Mouse (Mus musculus) stomach, postnatal 0 days (tissue): ENCODE results near the gene Slc25a18. TPM values are rescaled to one million over a fixed set of nuclear protein-coding genes. Genes with fewer than 3 reads are reported as not detected.

ENCODE experiments used
- ATAC-seq: fragments of 200-750 bp; cut with Nextera tagmentation; 2 replicates; pipeline ENCODE4 v1.8.0; 2017; ENCODE audit not compliant: low FRiP score, low TSS enrichment
- DNase-seq: peaks from one replicate; pipeline ENCODE4 v3.0.0-alpha.2; 2016; ENCODE audit warnings: low spot score
- H3K27ac ChIP-seq: fragments of 300-500 bp; sonication (generic); replicated peaks from 2 replicates; pipeline ENCODE4 v1.5.1; 2014; ENCODE audit warnings: mild to moderate bottlenecking, control low read depth
- H3K27me3 ChIP-seq: fragments of 300-500 bp; sonication (generic); 2 replicates; pipeline ENCODE4 v1.6.1; 2014; ENCODE audit warnings: low read length; ENCODE audit not compliant: control insufficient read depth, insufficient read depth
- H3K36me3 ChIP-seq: fragments of 300-500 bp; sonication (generic); 2 replicates; pipeline ENCODE4 v1.6.1; 2014; ENCODE audit warnings: low read length, mixed read lengths; ENCODE audit not compliant: control insufficient read depth, insufficient read depth
- H3K4me1 ChIP-seq: fragments of 300-500 bp; sonication (generic); replicated peaks from 2 replicates; pipeline ENCODE4 v1.6.1; 2014; ENCODE audit warnings: antibody characterized with exemption; ENCODE audit not compliant: control insufficient read depth, insufficient read depth
- H3K4me2 ChIP-seq: fragments of 300-500 bp; sonication (generic); replicated peaks from 2 replicates; pipeline ENCODE4 v1.6.1; 2014; ENCODE audit warnings: low read depth, mild to moderate bottlenecking, control low read depth, moderate library complexity
- H3K4me3 ChIP-seq: fragments of 300-500 bp; sonication (generic); 2 replicates; pipeline ENCODE4 v1.5.1; 2014; ENCODE audit warnings: low read depth, low read length, control low read depth
- H3K9ac ChIP-seq: fragments of 300-500 bp; sonication (generic); 2 replicates; pipeline ENCODE4 v1.6.1; 2014; ENCODE audit warnings: mild to moderate bottlenecking, low read length, control low read depth, mixed read lengths
- H3K9me3 ChIP-seq: fragments of 300-500 bp; sonication (generic); 2 replicates; pipeline ENCODE4 v1.6.1; 2016; ENCODE audit warnings: low read length; ENCODE audit not compliant: control insufficient read depth
- CTCF ChIP-seq: IDR thresholded peaks from 2 replicates; pipeline ENCODE4 v1.5.1; 2016; ENCODE audit warnings: antibody characterized with exemption, low read depth, mild to moderate bottlenecking, moderate library complexity
- EP300 ChIP-seq: optimal IDR thresholded peaks from 2 replicates; pipeline ENCODE3; 2016; ENCODE audit warnings: antibody characterized with exemption
- WGBS: fragments of 180-500 bp; shearing (Covaris S2); extraction: QIAGEN DNeasy Blood & Tissue Kit; methylation state at CpG from one replicate; pipeline ENCODE4 v1.1.7; 2014; 5-methylcytosine and 5-hydroxymethylcytosine counted together
- microRNA-seq: library from miRNA; unstranded; fragments of <30 nt; microRNA quantifications from one replicate; pipeline ENCODE4, GENCODE M21; 2016
- polyA plus RNA-seq: library from polyadenylated mRNA; unstranded; fragments of >200 nt; fragmentation: Nextera tagmentation; extraction: Ambion mirVana; gene quantifications from 2 replicates; pipeline ENCODE4 v1.2.1, GENCODE M21; 2015

Gene Slc25a18
- polyA plus RNA-seq, 1 experiment from 2014 or later = 0.10 TPM

- peak overlapping the region; percentile 99 for H3K9ac ChIP-seq
- no peaks in the 10 kb centered on the region for H3K27me3 ChIP-seq
- peak overlapping the region; percentile 69 for H3K4me2 ChIP-seq
- DNase-seq (no peak), ATAC-seq (peak; percentile 53)
- WGBS = 2% methylated on average over 36 of the region's 37 CpGs
- H3K4me1 ChIP-seq = no peaks in the 10 kb centered on the region
- H3K27ac ChIP-seq = peak overlapping the region; percentile 97
- peak overlapping the region; percentile 92 for H3K4me3 ChIP-seq
- H3K9me3 ChIP-seq = no peaks in the 10 kb centered on the region
- no peaks in the 10 kb centered on the region for H3K36me3 ChIP-seq
- TF ChIP-seq EP300 (no peak), CTCF (no peak)
Observed at GRCm38 (mm10) chr6:120836389-120837151, 63.2 kb downstream of the Slc25a18 start.

GRCm38 (mm10) chr6:120837152-120837530 lies 63.8 kb downstream of the Slc25a18 start:
- DNase-seq = no peak

DNA sequence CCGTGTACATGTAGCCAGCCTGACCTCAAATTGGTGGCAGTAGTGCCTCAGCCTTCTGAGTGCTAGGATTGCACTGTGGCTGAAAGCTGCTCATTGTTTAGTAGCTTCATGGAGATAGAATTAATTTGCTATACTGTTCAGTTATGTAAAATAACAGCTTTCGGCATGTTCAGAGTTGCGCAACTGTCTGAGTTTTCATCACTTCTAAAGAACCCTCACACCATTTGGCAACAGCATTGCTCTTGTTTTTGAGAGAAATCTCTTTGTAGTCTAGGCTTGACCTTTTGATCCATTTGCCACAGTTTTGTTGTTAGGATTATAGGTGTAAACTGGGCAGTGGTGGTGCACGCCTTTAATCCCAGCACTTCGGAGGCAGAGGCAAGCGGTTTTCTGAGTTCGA lies 66.9 kb downstream of the Slc25a18 start:
- Histone ChIP-seq H3K4me3 (no peak overlapping the region), H3K9me3 (no peaks in the 10 kb centered on the region), H3K4me2 (no peak overlapping the region), H3K36me3 (no peaks in the 10 kb centered on the region), H3K9ac (no peak overlapping the region), H3K27me3 (no peaks in the 10 kb centered on the region), H3K27ac (no peak overlapping the region), H3K4me1 (no peaks in the 10 kb centered on the region)
- TF ChIP-seq CTCF = no peak
- no peak for TF ChIP-seq EP300
- ATAC-seq = no peak
- 90% methylated on average over 7 of the region's 7 CpGs for WGBS
- DNase-seq = no peak

More at GRCm38 (mm10) chr6:120837152-120837530, 63.8 kb downstream of the Slc25a18 start:
- H3K9me3 ChIP-seq = no peaks in the 10 kb centered on the region
- H3K36me3 ChIP-seq = no peaks in the 10 kb centered on the region
- H3K27ac ChIP-seq = peak overlapping the region; percentile 97; the same call in 1 of the 2 replicates
- peak overlapping the region; percentile 69 for H3K4me2 ChIP-seq
- H3K4me1 ChIP-seq = no peaks in the 10 kb centered on the region
- TF ChIP-seq EP300 = no peak
- TF ChIP-seq CTCF = no peak
- H3K4me3 ChIP-seq = peak overlapping the region; percentile 92
- 43% methylated on average over 1 of the region's 1 CpGs for WGBS
- ATAC-seq = 0 out of 2 replicates have a peak, but pooled peaks have one; percentile 23
- peak overlapping the region; percentile 99 for H3K9ac ChIP-seq
- H3K27me3 ChIP-seq = no peaks in the 10 kb centered on the region

DNA sequence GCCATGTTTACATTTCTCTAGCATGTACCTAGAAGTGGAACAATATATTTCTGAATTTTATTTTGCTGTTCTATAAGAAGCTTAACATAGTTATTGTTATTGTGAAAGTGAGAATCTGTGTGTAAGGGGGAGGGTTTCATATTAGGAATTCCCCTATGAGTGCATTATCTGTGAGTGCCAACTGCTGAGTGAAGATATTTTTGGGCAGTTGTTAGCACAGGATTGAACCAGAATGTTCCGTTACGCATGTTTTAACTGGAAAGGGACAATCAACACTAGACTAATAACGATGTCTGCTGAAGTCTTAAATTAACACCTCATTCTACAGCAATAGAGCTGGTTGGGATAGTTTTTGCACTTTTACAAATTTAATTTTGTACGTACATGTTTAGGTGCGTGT lies 68.4 kb downstream of the Slc25a18 start:
- no peaks in the 10 kb centered on the region for H3K9me3 ChIP-seq
- H3K27ac ChIP-seq = no peak overlapping the region
- H3K4me2 ChIP-seq = no peak overlapping the region
- no peaks in the 10 kb centered on the region for H3K4me1 ChIP-seq
- no peak for DNase-seq
- H3K4me3 ChIP-seq = no peak overlapping the region
- H3K9ac ChIP-seq = no peak overlapping the region
- TF ChIP-seq EP300 (no peak), CTCF (no peak)
- ATAC-seq = no peak
- H3K36me3 ChIP-seq = no peaks in the 10 kb centered on the region
- no peaks in the 10 kb centered on the region for H3K27me3 ChIP-seq
- 88% methylated on average over 5 of the region's 5 CpGs for WGBS

Small RNA genes within 50 kb of the gene (microRNA-seq; reads per million reads assigned to microRNA genes)
- not detected for gene Gm25193

Other genes starting within 250 kb of the Slc25a18 start
- 8.5 and 9.2 TPM in 2 replicates for gene Hdhd5, start 242.3 kb upstream of the Slc25a18 start, polyA plus RNA-seq
- 0.56 and 0.65 TPM in 2 replicates for gene Cecr2, start 107.2 kb upstream of the Slc25a18 start, polyA plus RNA-seq
- 251 and 252 TPM in 2 replicates for gene Atp6v1e1, start 49.2 kb downstream of the Slc25a18 start, polyA plus RNA-seq
- 18.4 and 18.5 TPM in 2 replicates for gene Bcl2l13, start 62.6 kb downstream of the Slc25a18 start, polyA plus RNA-seq
- gene Bid, start 143.3 kb downstream of the Slc25a18 start, polyA plus RNA-seq = 21.6 and 21.8 TPM in 2 replicates